Mouse (Mus musculus) skeletal muscle tissue, adult 2 months (tissue): ENCODE results near the gene Cd81.

Experiments used
- DNase-seq: peaks from one replicate; pipeline ENCODE4 v3.0.0-alpha.2; 2012; ENCODE audit warnings: low read depth, low spot score

The Cd81 gene

GRCm38 (mm10) chr7:143049841-143050816, 2.4 kb upstream of the Cd81 start:
- DNase-seq: no peak

GRCm38 (mm10) chr7:143051316-143051715, 1.2 kb upstream of the Cd81 start:
- no peak for DNase-seq

GRCm38 (mm10) chr7:143053008-143053899, 715 bp downstream of the Cd81 start:
- DNase-seq: no peak

- no peak for DNase-seq
Observed at GRCm38 (mm10) chr7:143053961-143054611, 1.5 kb downstream of the Cd81 start.

- DNase-seq: no peak
Observed at GRCm38 (mm10) chr7:143054612-143054965, 2.0 kb downstream of the Cd81 start.

GRCm38 (mm10) chr7:143055001-143055400, 2.5 kb downstream of the Cd81 start:
- DNase-seq: no peak

GRCm38 (mm10) chr7:143055499-143056186, 3.1 kb downstream of the Cd81 start:
- DNase-seq: no peak

- DNase-seq: no peak
Observed at GRCm38 (mm10) chr7:143057023-143057422, 4.5 kb downstream of the Cd81 start.

GRCm38 (mm10) chr7:143057667-143058220, 5.2 kb downstream of the Cd81 start:
- DNase-seq: no peak

GRCm38 (mm10) chr7:143058221-143058697, 5.7 kb downstream of the Cd81 start:
- no peak for DNase-seq

- DNase-seq: no peak
Observed at GRCm38 (mm10) chr7:143059202-143059870, 6.8 kb downstream of the Cd81 start.

- DNase-seq: no peak
Observed at GRCm38 (mm10) chr7:143062704-143063103, 10.2 kb downstream of the Cd81 start.

GRCm38 (mm10) chr7:143064226-143064625, 11.7 kb downstream of the Cd81 start:
- no peak for DNase-seq

- no peak for DNase-seq
Observed at GRCm38 (mm10) chr7:143065692-143066091, 13.2 kb downstream of the Cd81 start.

GRCm38 (mm10) chr7:143067469-143067868, 14.9 kb downstream of the Cd81 start:
- no peak for DNase-seq

- no peak for DNase-seq
Observed at GRCm38 (mm10) chr7:143067897-143068296, 15.4 kb downstream of the Cd81 start.

GRCm38 (mm10) chr7:143068316-143068881, 15.9 kb downstream of the Cd81 start:
- no peak for DNase-seq

- DNase-seq: peak; percentile 99
Observed at GRCm38 (mm10) chr7:143068882-143069591, 16.5 kb downstream of the Cd81 start, which contains the start of gene Tssc4. Gene Tssc4 (plus strand): TSS chr7:143069249.

GRCm38 (mm10) chr7:143069751-143070400, 17.3 kb downstream of the Cd81 start:
- no peak for DNase-seq
